Mouse (Mus musculus): ENCODE measurements around the gene Arl2.

DNA sequence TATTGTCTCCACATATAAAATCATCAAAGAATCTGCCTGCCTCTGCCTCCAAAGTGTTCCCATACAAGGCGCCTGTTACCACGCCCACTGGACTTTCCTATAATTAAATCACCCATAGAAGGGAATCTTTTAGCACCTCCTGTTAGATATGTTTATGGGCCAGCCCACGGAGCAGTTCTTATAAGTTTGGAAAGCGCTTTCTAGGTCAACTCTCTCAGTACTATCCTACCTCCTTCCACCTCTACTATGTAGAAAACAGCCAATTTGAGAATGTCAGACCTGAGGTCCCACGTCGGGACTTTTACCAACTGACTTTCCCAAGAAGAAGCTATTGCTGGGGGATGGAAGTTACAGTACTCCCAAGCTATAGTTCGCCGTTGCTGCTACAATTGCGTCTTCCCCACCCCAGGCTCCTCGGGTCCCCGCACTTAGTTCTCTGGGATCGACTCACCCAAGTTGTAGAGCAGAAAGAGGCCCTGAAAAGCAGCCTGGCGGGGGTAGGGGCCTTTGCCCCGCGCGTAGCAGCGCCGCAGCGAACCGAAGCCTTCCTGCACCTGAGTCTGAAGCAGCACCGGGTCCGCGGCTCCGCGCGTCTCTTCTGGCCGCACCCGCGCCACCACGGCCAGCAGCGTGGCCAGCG lies 23.9 kb downstream of the Arl2 start:
- TF ChIP-seq CTCF (IDR thresholded peaks at IDR 0.05; ENCODE audit: low read depth, low read length) (no peak), POLR2A (IDR thresholded peaks at IDR 0.05; ENCODE audit: borderline replicate concordance, low read depth, low read length) (no peak)

Data from bone marrow macrophage, adult 2 months (primary cell).